Mouse (Mus musculus) ES-E14 (cell line): ENCODE data around the gene Plcd1.

ENCODE experiments used
- ZC3H11A ChIP-seq: IDR thresholded peaks from 2 replicates; pipeline ENCODE4 v1.6.1; 2012; ENCODE audit warnings: low read depth, mild to moderate bottlenecking, inconsistent platforms, low read length, borderline replicate concordance
- ZNF384 ChIP-seq: IDR thresholded peaks from 2 replicates; pipeline ENCODE4 v1.6.1; 2012; ENCODE audit warnings: low read depth, low read length, inconsistent platforms

GRCm38 (mm10) chr9:119128436-119129181, 35.3 kb upstream of the Plcd1 start:
- TF ChIP-seq ZC3H11A (no peak), ZNF384 (no peak)
